Mouse (Mus musculus) liver, adult 2 months (tissue): ENCODE results near the gene Bcl2.

Experiments used
- CTCF ChIP-seq: fragments of 200-500 bp; IDR thresholded peaks from 2 replicates; pipeline ENCODE4 v1.5.1; 2011; ENCODE audit warnings: low read depth, low read length, control low read depth
- POLR2A ChIP-seq: fragments of 200-500 bp; IDR thresholded peaks from 2 replicates; pipeline ENCODE4 v1.6.1; 2011; ENCODE audit warnings: low read length, control low read depth; ENCODE audit not compliant: insufficient read depth; ENCODE audit errors: extremely low read depth

GRCm38 (mm10) chr1:106739810-106740209 lies 25.7 kb upstream of the Bcl2 start:
- TF ChIP-seq CTCF, result no peak
- no peak for TF ChIP-seq POLR2A
